Mouse (Mus musculus) heart, postnatal 36 days (tissue): Measurements from ENCODE around the gene 9430097D07Rik. TPM values are rescaled to one million over a fixed set of nuclear protein-coding genes. Genes with fewer than 3 reads are reported as not detected.

Source experiments
- DNase-seq, 2 experiments: peaks; one replicate each; pipeline ENCODE4 v3.0.0; 2021 to 2022
- intact Hi-C: fragments of 180-260 bp; cut with DNase I; formaldehyde crosslinking; loops from one replicate; pipeline ENCODE4 v1.15.1; 2025
- total RNA-seq, 2 experiments: library from RNA; stranded (reverse); gene quantifications; 2 replicates each; pipeline ENCODE4 v1.2.3; 2021

9430097D07Rik gene
- total RNA-seq, result not detected

- intact Hi-C loops, result no loop called here
- no peak for DNase-seq
These were observed at the start of gene 9430097D07Rik for GRCm38 (mm10) chr2:32575586-32576160. Gene 9430097D07Rik, minus strand, starts transcription at chr2:32575684.

GRCm38 (mm10) chr2:32624111-32624748 is 48.7 kb upstream of the 9430097D07Rik start:
- intact Hi-C loops, result loop anchor here (10.0 kb wide), 1 partner anchor 231 kb away; no protein-coding TSS in a partner anchor
- no peak for DNase-seq

- no peak for DNase-seq
These were observed 46.0 kb upstream of the 9430097D07Rik start, which contains the start of gene Ak1 for GRCm38 (mm10) chr2:32621517-32621859. Gene Ak1, plus strand, starts transcription at chr2:32621758.

GRCm38 (mm10) chr2:32620682-32621516 is 45.4 kb upstream of the 9430097D07Rik start:
- DNase-seq, result peak; percentile 72 to 74
- intact Hi-C loops, result loop anchor here (10.0 kb wide), 1 partner anchor 234 kb away; no protein-coding TSS in a partner anchor

More at GRCm38 (mm10) chr2:32621517-32621859, 46.0 kb upstream of the 9430097D07Rik start, which contains the start of gene Ak1:
- intact Hi-C loops, result loop anchor here (10.0 kb wide), 1 partner anchor 233 kb away; no protein-coding TSS in a partner anchor

- no peak for DNase-seq
- intact Hi-C loops, result loop anchor here (5.0 kb wide), 1 partner anchor 36 kb away; no protein-coding TSS in a partner anchor
These were observed 42.6 kb upstream of the 9430097D07Rik start for GRCm38 (mm10) chr2:32618051-32618450.

GRCm38 (mm10) chr2:32617601-32618000 is 42.1 kb upstream of the 9430097D07Rik start:
- intact Hi-C loops, result loop anchor here (5.0 kb wide), 1 partner anchor 35 kb away; no protein-coding TSS in a partner anchor
- DNase-seq, result no peak

- no peak for DNase-seq
- intact Hi-C loops, result loop anchor here (5.0 kb wide), 1 partner anchor 35 kb away; no protein-coding TSS in a partner anchor
These were observed 41.6 kb upstream of the 9430097D07Rik start for GRCm38 (mm10) chr2:32617109-32617508.

- intact Hi-C loops, result no loop called here
These were observed 36.8 kb upstream of the 9430097D07Rik start for GRCm38 (mm10) chr2:32612274-32612673.

GRCm38 (mm10) chr2:32610610-32611229 is 35.2 kb upstream of the 9430097D07Rik start:
- intact Hi-C loops, result no loop called here
- peak; percentile 60 to 72 for DNase-seq

More at GRCm38 (mm10) chr2:32612274-32612673, 36.8 kb upstream of the 9430097D07Rik start:
- DNase-seq, result no peak

- no peak for DNase-seq
- intact Hi-C loops, result no loop called here
These were observed 33.4 kb upstream of the 9430097D07Rik start for GRCm38 (mm10) chr2:32608778-32609435.

- intact Hi-C loops, result no loop called here
- peak; percentile 76 to 86 for DNase-seq
These were observed 32.8 kb upstream of the 9430097D07Rik start for GRCm38 (mm10) chr2:32608141-32608777.

- intact Hi-C loops, result no loop called here
These were observed 31.9 kb upstream of the 9430097D07Rik start for GRCm38 (mm10) chr2:32607262-32607947.

GRCm38 (mm10) chr2:32606161-32607142 is 31.0 kb upstream of the 9430097D07Rik start:
- intact Hi-C loops, result no loop called here
- DNase-seq, result peak; percentile 86 to 90

More at GRCm38 (mm10) chr2:32607262-32607947, 31.9 kb upstream of the 9430097D07Rik start:
- peak; percentile 46 to 66 for DNase-seq

- DNase-seq, result no peak
- intact Hi-C loops, result no loop called here
These were observed 29.1 kb upstream of the 9430097D07Rik start for GRCm38 (mm10) chr2:32604631-32605030.

- DNase-seq, result peak; percentile 90 to 95
- intact Hi-C loops, result loop anchor here (1.0 kb wide), 1 partner anchor 19 kb away; no protein-coding TSS in a partner anchor
These were observed 27.1 kb upstream of the 9430097D07Rik start for GRCm38 (mm10) chr2:32602600-32603054.

GRCm38 (mm10) chr2:32601417-32602065 is 26.1 kb upstream of the 9430097D07Rik start:
- DNase-seq, result no peak
- intact Hi-C loops, result loop anchor here (1.0 kb wide), 1 partner anchor 18 kb away; no protein-coding TSS in a partner anchor

- DNase-seq, result no peak
- intact Hi-C loops, result loop anchor here (1.0 kb wide), 1 partner anchor 10 kb away; no protein-coding TSS in a partner anchor
These were observed 23.9 kb upstream of the 9430097D07Rik start, which contains the start of gene St6galnac6 for GRCm38 (mm10) chr2:32599409-32599808. Gene St6galnac6, plus strand, starts transcription at chr2:32599709.
